Mouse (Mus musculus) MEL-GATA-1-ER (cell line): ENCODE data around the gene Pak6.
A peak's percentile ranks its signal among the peaks of the same experiment; 100 is the strongest.

ENCODE experiments used
- DNase-seq: peaks from one replicate; pipeline ENCODE4 v3.0.0-alpha.2; 2012; ENCODE audit warnings: low read depth; ENCODE audit errors: extremely low read depth

Pak6 gene

GRCm38 (mm10) chr2:118729194-118729593, 66.1 kb downstream of the Pak6 start:
- DNase-seq = no peak

DNA sequence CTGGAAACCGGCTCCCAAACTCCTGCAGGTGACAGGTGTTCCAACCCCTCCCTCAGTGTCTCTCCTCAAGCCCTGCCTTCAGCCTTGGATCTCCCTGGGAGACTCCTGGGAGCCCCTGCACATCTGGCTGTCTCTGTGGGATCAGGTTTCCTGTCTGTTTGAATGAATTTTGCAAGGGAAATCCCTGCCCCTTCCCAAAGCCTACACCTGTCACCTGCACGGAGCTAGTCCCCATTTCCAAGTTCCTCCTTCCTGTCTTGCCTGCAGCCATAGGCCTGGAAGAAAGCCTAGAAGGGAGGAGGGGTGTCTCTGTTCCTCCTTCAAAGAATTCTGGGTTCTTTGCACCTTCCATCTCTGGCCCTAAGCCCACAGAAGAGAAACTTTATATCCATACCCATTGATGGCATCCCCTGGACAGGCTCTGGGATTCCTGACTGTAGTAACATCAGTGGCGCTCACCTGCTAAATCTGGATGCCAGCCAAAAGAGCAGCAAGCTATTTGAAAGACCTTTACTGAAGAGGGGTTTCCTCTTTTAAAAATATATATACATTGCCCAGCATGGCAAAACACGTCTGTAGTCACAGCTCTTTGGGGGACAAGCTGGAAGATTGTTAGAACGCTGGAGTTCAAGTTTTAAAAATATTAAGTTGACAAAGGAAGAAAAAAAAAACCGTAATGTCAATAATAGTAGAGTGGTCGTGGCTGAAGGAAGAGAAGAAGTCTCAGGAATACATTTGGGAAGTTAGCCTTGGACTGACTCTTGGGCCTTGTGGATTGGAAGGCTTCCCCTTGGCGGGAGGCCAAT, 66.9 kb downstream of the Pak6 start:
- DNase-seq = no peak

DNA sequence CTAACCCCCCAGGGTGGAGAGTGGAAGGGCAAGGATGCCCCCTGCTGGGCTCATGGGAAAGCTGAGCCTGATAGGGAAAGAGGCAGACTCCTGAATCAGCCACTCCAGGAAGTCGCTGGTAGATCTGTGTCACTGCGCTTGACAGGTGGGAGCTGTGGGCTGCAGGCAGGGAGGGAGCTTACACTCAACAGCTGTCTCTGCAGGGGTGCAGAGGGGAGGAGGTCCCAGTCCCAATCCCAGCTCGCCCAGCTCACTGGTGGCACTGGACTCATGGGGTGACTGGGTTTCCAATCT, 67.5 kb downstream of the Pak6 start:
- no peak for DNase-seq

GRCm38 (mm10) chr2:118731981-118732380, 68.9 kb downstream of the Pak6 start:
- no peak for DNase-seq

DNA sequence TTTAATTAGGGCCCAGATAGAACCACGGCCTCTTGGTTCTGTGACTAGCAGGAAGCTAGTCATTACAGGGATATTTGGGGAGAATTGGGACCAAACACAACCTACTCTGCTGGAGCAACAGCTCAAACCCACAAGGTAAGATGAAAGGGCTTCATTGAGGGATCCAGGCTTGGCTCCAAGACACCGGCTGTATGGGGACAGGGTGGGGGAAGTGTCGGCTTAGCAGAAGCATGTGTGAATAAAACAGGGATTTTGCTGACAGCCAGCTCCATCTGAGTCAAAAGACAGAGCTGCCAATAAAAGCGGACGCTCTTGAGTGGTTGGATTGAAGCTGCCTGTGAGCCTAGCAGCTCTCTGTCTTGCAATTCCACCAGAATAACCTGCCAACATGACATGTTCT, 70.2 kb downstream of the Pak6 start:
- DNase-seq = no peak

DNA sequence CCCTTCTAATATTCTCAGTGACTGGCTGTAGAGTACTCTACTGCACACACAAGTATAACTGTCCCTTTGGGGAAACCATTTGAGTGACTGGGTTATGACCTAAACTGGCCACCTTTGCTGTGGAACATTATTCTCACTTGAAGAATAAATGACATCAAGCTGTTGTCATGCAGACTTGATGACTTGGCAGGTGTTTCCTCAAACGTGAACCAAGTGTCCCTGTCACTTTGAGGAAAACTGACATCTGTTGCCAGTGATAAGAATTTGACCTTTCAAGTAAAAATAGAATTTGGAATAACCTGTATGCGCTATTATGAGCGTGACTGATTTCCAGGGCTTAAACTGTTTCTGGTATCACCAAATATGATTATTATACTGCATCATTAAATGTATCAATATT, 77.2 kb downstream of the Pak6 start:
- no peak for DNase-seq

- no peak for DNase-seq
These were observed 78.1 kb downstream of the Pak6 start for GRCm38 (mm10) chr2:118741183-118741582.

DNA sequence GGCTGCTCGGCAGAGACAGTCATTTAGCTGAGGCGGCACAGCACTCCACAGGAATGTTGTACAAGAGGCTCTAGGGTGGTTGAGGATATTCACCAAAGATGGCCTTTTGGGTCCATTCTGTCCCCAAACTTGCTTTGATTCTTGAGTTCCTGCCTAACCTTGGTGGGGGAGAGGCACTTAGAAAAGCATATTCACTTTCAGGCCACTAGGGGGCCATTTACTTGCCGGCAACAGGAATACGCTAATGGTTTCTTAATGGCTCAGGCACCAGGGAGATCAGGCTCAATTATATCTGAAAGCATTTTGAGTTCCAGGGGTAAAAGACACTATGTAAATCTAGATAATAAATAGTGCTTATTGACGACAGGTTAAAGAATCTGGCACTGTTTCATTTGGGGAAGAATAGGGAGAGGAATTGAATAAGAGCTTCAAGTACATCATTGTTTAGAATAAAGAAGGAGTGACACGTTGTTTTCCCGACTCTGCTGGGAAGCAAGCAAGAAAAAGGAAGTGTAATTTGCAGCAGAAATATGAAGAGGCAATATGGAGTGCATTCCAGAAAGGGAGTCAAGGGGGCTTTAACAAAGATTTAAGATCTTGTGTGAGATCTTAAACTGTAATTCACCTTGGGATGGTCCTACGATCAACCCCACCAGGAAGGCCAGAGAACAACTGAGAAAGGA, 80.3 kb downstream of the Pak6 start:
- DNase-seq = peak; percentile 71

- no peak for DNase-seq
These were observed 81.5 kb downstream of the Pak6 start for GRCm38 (mm10) chr2:118744621-118745020.

DNA sequence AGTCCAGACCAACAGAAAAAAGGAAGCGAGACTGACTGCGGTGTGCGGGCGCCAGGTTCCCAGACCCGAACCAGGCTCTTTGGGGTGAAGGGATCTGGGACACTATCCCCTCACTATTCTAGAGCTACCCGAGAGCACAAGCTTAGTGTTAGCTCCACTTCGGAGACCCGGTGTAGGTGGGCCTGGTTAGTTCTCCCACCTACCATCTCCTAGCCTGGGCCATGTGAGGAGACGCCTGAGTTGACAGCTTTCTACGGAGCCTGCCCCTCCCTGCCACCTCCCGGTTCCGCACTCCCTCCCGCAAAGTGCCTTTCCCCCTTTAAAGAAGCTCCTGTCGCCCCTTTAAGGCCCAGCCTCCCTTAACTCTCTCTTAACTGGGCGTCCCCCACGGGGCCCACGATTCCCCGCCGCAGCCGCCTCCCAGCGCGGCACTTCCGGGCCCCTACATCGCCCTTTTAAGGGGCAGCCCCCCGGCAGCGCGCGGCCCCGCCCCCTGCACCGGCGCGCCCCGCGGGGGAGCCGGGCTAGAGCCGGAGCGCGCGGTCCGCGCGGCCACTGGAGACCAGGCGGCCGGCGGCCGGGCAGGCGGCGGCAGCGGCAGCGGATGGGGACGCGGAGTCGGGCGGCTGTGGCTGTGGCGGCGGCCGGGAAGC, 82.3 kb downstream of the Pak6 start, which contains the start of gene Inafm2:
Gene Inafm2 (plus strand): TSS at position 527 of the 653 bp plus-strand sequence.
- DNase-seq = peak; percentile 84

DNA sequence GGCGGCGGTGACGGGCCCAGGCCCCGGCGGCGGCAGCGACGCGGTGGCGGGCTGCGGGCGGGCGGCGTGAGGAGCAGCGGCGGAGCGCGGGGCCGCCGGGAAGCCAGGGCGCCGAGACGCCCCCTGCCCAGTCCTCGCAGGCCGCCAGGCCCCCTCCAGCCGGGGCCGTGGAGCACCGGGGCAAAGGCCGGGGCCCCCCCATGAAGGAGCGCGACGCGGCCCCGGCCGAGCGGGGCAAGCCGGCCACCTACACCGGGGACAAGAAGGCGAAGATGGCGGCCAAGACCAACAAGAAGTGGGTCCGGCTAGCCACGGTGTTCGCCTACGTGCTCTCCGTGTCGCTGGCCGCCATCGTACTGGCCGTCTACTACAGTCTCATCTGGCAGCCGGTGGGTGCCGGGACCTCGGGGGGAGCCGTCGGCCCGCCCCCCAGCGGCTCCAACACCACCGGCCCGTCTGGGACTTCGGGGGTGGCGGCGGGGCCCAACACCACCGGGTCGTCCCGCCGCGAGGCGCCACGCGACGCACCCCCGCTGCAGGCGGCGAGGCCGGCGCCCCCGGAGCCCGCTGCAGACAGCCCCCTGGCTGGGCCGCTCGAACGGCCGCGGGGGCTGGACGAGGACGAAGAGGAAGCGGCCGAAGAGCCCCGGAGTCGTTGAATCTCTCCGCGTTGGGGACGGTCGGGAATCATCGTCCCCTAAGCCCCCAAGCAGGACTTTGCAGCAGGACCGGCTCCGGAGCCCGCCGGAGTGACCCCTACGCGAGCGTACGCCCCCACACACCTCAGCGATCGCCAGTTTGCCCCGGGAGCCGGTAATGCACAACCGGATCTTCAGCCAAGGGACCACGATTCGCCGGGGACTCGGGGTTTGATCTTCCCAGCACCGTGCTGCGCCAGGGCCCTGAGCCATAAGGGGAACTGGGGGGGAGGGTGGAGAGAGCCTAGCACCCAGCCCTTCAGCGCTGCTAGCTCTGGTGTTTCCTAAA, 83.1 kb downstream of the Pak6 start:
- DNase-seq = no peak

- no peak for DNase-seq
These were observed 84.3 kb downstream of the Pak6 start for GRCm38 (mm10) chr2:118747301-118747960.
